8 mouse cellular contexts compared by ENCODE assay signal in the genomic region with DNA sequence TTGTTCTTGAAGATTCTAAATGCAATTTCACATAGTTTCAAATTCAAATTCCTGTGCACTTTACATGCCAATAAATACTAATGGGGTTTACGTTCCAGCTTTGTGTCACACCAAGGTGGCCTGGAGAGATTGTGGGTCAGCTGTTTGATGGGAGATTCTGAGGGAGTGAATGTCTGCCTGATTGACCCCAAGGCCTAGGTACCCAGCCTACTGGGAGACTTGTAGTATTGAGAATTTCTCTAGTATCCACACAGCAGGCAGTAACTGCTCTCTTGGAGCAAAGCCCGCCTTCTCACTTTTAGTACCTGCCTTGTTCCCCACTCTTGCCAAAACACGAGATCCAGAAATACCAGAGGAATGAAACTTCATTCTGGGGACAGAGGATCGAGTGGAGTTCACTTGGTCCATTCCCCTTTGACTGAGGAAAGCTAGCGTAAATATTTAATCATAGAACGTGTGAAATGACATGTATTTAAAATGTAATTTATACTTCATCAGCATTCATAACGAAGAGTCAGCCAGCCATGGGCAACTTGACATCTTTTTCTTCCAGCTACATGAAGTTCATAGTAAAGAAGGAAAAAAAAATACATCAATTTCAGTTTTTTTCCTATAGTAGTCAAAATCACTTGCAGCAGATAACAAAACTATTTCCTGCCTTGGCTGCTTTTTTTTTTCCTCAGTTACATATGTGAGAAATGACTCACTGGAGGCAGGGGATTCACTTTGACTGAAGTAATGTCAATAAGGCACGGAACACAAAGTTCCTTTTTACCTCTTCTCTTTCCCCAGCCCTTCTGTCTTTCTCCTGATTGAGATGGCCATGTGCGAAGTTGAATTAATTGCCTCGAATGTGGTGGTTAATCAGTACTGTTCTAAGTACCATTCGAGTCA. TPM values are rescaled to one million over a fixed set of nuclear protein-coding genes. Genes with fewer than 3 reads are reported as not detected.
DNase-seq lines count a peak whose midpoint lies in the region; ATAC-seq and TF ChIP-seq lines count a peak whose summit lies in the region.

No protein-coding gene starts in this region.

- no peak for TF ChIP-seq CTCF in stomach, postnatal 0 days (IDR thresholded peaks at IDR 0.05; ENCODE audit: low read depth)

- no peak overlapping the region for H3K9ac ChIP-seq in heart, embryonic 12.5 days
- H3K9ac ChIP-seq in stomach, embryonic 15.5 days, result no peak overlapping the region
- no peak overlapping the region for H3K9ac ChIP-seq in stomach, postnatal 0 days (ENCODE audit: low read length)

- intact Hi-C loops in gastrocnemius, postnatal 14 days (cut with DNase I; ENCODE audit: low total_unique reads), result no loop called here

- no peaks in the 10 kb centered on the region for H3K27me3 ChIP-seq in heart, embryonic 12.5 days (replicated peaks)
- no peaks in the 10 kb centered on the region for H3K27me3 ChIP-seq in stomach, embryonic 15.5 days (replicated peaks)
- H3K27me3 ChIP-seq in stomach, postnatal 0 days (ENCODE audit: control insufficient read depth, insufficient read depth, low read length), result no peaks in the 10 kb centered on the region

- no peak for ATAC-seq in heart, embryonic 12.5 days (ENCODE audit: insufficient number of reproducible peaks, low FRiP score)
- ATAC-seq in stomach, embryonic 15.5 days (ENCODE audit: insufficient read depth, low FRiP score, low read depth), result no peak
- no peak for ATAC-seq in stomach, postnatal 0 days (ENCODE audit: low FRiP score, low TSS enrichment)
- ATAC-seq in monocyte, adult 5-6 weeks (replicated peaks; ENCODE audit: insufficient number of reproducible peaks, low FRiP score, low TSS enrichment, poor library complexity, severe bottlenecking), result no peak

- DNase-seq in heart, adult 8-10 months (ENCODE audit: low spot score), result no peak
- no peak for DNase-seq in stomach, postnatal 0 days (ENCODE audit: low spot score)
- DNase-seq in kidney, postnatal 10 days, result peak; percentile 30
- no peak for DNase-seq in urinary bladder, postnatal 25 days (ENCODE audit: low spot score)
- DNase-seq in gastrocnemius, postnatal 14 days, result no peak

- H3K4me1 ChIP-seq in heart, embryonic 12.5 days (replicated peaks), result peaks cover 47% of the 10 kb centered on the region
- H3K4me1 ChIP-seq in stomach, embryonic 15.5 days, result peaks cover 43% of the 10 kb centered on the region
- H3K4me1 ChIP-seq in stomach, postnatal 0 days (replicated peaks; ENCODE audit: control insufficient read depth, insufficient read depth), result peaks cover 11% of the 10 kb centered on the region; the same call in 1 of the 2 replicates

- H3K9me3 ChIP-seq in heart, embryonic 12.5 days (replicated peaks), result no peaks in the 10 kb centered on the region
- H3K9me3 ChIP-seq in stomach, embryonic 15.5 days, result no peaks in the 10 kb centered on the region
- no peaks in the 10 kb centered on the region for H3K9me3 ChIP-seq in stomach, postnatal 0 days (ENCODE audit: control insufficient read depth, low read length)

- 54% methylated on average over 11 of the region's 11 CpGs for WGBS in heart, embryonic 12.5 days
- 48% methylated on average over 11 of the region's 11 CpGs for WGBS in stomach, embryonic 15.5 days
- WGBS in stomach, postnatal 0 days, result 41% methylated on average over 11 of the region's 11 CpGs

- no peak for TF ChIP-seq EP300 in stomach, postnatal 0 days (optimal IDR thresholded peaks at IDR 0.05)

- no peak overlapping the region for H3K4me3 ChIP-seq in heart, embryonic 12.5 days
- H3K4me3 ChIP-seq in stomach, embryonic 15.5 days (replicated peaks), result no peak overlapping the region
- H3K4me3 ChIP-seq in stomach, postnatal 0 days (ENCODE audit: low read depth, low read length), result no peak overlapping the region

- peak overlapping the region; percentile 69 for H3K27ac ChIP-seq in heart, embryonic 12.5 days (ENCODE audit: poor library complexity, severe bottlenecking)
- H3K27ac ChIP-seq in stomach, embryonic 15.5 days, result 0 out of 2 replicates have a peak overlapping the region, but pooled peaks have one; percentile 9
- H3K27ac ChIP-seq in stomach, postnatal 0 days (replicated peaks), result no peak overlapping the region

- no peaks in the 10 kb centered on the region for H3K36me3 ChIP-seq in heart, embryonic 12.5 days
- no peaks in the 10 kb centered on the region for H3K36me3 ChIP-seq in stomach, embryonic 15.5 days
- no peaks in the 10 kb centered on the region for H3K36me3 ChIP-seq in stomach, postnatal 0 days (ENCODE audit: control insufficient read depth, insufficient read depth, low read length)

- H3K4me2 ChIP-seq in heart, embryonic 12.5 days, result peak overlapping the region; percentile 28; the same call in 1 of the 2 replicates
- H3K4me2 ChIP-seq in stomach, embryonic 15.5 days, result no peak overlapping the region
- H3K4me2 ChIP-seq in stomach, postnatal 0 days (replicated peaks; ENCODE audit: low read depth), result no peak overlapping the region

RNA-seq across cellular contexts. Expression of a gene that starts 52.0 kb away (rescaled TPM):
- 6.5 and 7.5 TPM in 2 replicates for polyA plus RNA-seq in heart, embryonic 12.5 days (2016; fragmentation: Nextera tagmentation; extraction: Ambion mirVana)
- 1 to 10 TPM; 4.7 to 6.4 (median 5.5) TPM for total RNA-seq in heart, adult 8-10 months (2022)
- polyA plus RNA-seq in stomach, embryonic 15.5 days (2015; fragmentation: Nextera tagmentation; extraction: Ambion mirVana), result 11.0 and 11.4 TPM in 2 replicates
- polyA plus RNA-seq in stomach, postnatal 0 days (2015; fragmentation: Nextera tagmentation; extraction: Ambion mirVana), result 4.8 and 5.0 TPM in 2 replicates
- total RNA-seq in monocyte, adult 5-6 weeks (2017), result 0.57 to 2.6 TPM (median 2.1 TPM) in 3 replicates
- total RNA-seq in gastrocnemius, postnatal 14 days (2021), result 1 to 10 TPM; 2.8 to 3.4 TPM
